Mouse (Mus musculus): ENCODE measurements around the gene Pdzd9.

- TF ChIP-seq CTCF (IDR thresholded peaks at IDR 0.05; ENCODE audit: insufficient read depth, low read length) (no peak), POLR2A (IDR thresholded peaks at IDR 0.05; ENCODE audit: borderline replicate concordance, extremely low read depth, low read depth, low read length) (no peak)
Measured at GRCm38 (mm10) chr7:120717261-120717660, 47.1 kb upstream of the Pdzd9 start.
